Mouse (Mus musculus) adrenal gland, postnatal 0 days (tissue): ENCODE data around the gene Sestd1. TPM values are rescaled to one million over a fixed set of nuclear protein-coding genes. Genes with fewer than 3 reads are reported as not detected.

Experiments
- polyA plus RNA-seq: library from polyadenylated mRNA; unstranded; fragments of >200 nt; fragmentation: Nextera tagmentation; extraction: Ambion mirVana; gene quantifications from 2 replicates; pipeline ENCODE4 v1.2.1, GENCODE M21; 2015

Gene Sestd1
- polyA plus RNA-seq, result 5.5 and 8.1 TPM in 2 replicates

DNA sequence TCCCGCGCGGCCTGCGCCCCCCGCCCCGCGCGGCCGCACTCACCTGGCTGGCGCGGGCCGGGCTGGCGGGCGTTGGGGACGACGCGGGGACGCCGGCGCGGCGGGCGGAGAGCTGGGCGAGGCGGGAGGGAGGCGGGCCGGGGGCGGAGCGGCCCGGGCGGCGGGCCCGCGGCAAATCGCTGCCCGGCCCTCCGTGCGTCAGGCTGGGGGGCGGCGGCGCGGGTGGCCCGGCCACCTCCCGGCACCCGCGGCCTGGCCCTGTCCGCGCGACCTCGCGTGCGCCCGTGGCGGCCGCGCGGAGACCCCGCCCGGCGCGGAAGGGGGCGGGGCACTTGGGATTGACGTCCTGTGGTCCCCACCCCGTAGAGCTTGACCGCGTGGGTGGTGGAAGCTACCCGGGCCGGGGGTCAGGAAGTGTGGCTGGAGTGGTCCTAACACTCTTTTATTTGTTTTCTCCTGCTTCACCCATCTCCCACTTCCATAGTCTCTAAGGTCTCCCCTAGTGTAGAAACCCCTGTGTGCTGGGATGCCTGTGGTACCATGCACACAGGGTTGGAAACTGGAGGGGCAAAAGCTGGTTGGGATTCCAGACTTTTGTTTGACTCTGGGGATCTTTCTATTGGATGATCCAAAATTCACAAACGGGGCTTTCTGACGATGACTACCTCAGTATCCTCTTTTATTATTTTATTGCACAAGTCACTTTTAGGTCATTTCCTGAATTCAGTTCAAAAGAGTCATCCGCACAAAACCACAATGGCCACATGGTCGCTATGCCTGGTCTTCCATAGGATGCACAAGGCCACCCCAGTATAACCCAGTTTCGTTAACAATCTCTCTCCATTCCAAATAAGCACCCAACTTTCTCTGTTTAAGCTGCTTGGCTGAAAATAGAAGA is at the start of gene Sestd1:
Gene Sestd1 (minus strand): TSS at position 81 of the 898 bp plus-strand sequence.

GRCm38 (mm10) chr2:77170633-77171105 is 109.7 kb downstream of the Sestd1 start, which contains the start of gene Ccdc141:
Gene Ccdc141 (minus strand): TSS chr2:77170636.

Other genes starting within 250 kb of the Sestd1 start
- gene Ccdc141, start 110.0 kb downstream of the Sestd1 start, polyA plus RNA-seq, result 8.5 and 9.7 TPM in 2 replicates